Mouse (Mus musculus) G1E (cell line): ENCODE measurements around the gene Smox. TPM values are rescaled to one million over a fixed set of nuclear protein-coding genes. Genes with fewer than 3 reads are reported as not detected.

Experiments
- ATAC-seq: 2 replicates; pipeline ENCODE4 v1.8.0; 2016; ENCODE audit warnings: mild to moderate bottlenecking; ENCODE audit not compliant: insufficient number of reproducible peaks, poor library complexity, low FRiP score, severe bottlenecking; ENCODE audit errors: extremely low read depth
- DNase-seq: peaks from one replicate; pipeline ENCODE4 v3.0.0; 2012; ENCODE audit warnings: low spot score
- H3K27me3 ChIP-seq: 2 replicates; pipeline ENCODE4 v1.6.1; 2012; ENCODE audit warnings: mild to moderate bottlenecking, low read length, inconsistent platforms; ENCODE audit not compliant: insufficient read depth
- H3K36me3 ChIP-seq: replicated peaks from 2 replicates; pipeline ENCODE3; 2012; ENCODE audit warnings: mild to moderate bottlenecking, inconsistent platforms
- H3K4me1 ChIP-seq: 2 replicates; pipeline ENCODE4 v1.6.1; 2012; ENCODE audit warnings: low read depth, low read length, inconsistent platforms, mixed read lengths; ENCODE audit not compliant: insufficient read depth
- H3K4me3 ChIP-seq: 2 replicates; pipeline ENCODE4 v1.5.1; 2012; ENCODE audit warnings: low read depth, mild to moderate bottlenecking, inconsistent platforms, low read length, moderate library complexity, mixed read lengths
- H3K9me3 ChIP-seq: replicated peaks from 2 replicates; pipeline ENCODE4 v1.6.1; 2012; ENCODE audit warnings: inconsistent platforms
- CTCF ChIP-seq: IDR thresholded peaks from 2 replicates; pipeline ENCODE4 v1.5.1; 2012; ENCODE audit warnings: low read depth, low read length, inconsistent platforms, mixed read lengths
- GATA1 ChIP-seq: IDR thresholded peaks from 2 replicates; pipeline ENCODE4 v1.6.1; 2012; ENCODE audit warnings: borderline replicate concordance, low read length, inconsistent platforms, mixed read lengths
- GATA2 ChIP-seq: IDR thresholded peaks from 2 replicates; pipeline ENCODE4 v1.6.1; 2012; ENCODE audit warnings: low read depth, low read length, inconsistent platforms, borderline replicate concordance
- POLR2AphosphoS5 ChIP-seq: IDR thresholded peaks from 2 replicates; pipeline ENCODE4 v1.6.1; 2012; ENCODE audit warnings: low read depth, low read length, inconsistent platforms; ENCODE audit not compliant: insufficient replicate concordance
- TAL1 ChIP-seq: conservative IDR thresholded peaks from 2 replicates; pipeline ENCODE4 v1.6.1; 2012; ENCODE audit warnings: low read depth, low read length, inconsistent platforms, mixed read lengths
- polyA plus RNA-seq: library from polyadenylated mRNA; stranded (reverse); fragments of >175 nt; gene quantifications from 2 replicates; pipeline ENCODE4 v1.2.3, GENCODE M21; 2012
- total RNA-seq, 2 experiments: library from RNA; stranded (forward) in 1 of 2; stranded (reverse) in 1 of 2; fragments of 200-1000 nt in 1 of 2; fragments of >200 nt in 1 of 2; fragmentation: Nextera tagmentation in 1 of 2; gene quantifications; 2 replicates each; pipeline ENCODE4 v1.2.3; 2014 to 2017

Gene Smox
- total and polyA plus RNA-seq, 3 experiments = 0.05 to 3.3 (median 0.05) TPM

DNA sequence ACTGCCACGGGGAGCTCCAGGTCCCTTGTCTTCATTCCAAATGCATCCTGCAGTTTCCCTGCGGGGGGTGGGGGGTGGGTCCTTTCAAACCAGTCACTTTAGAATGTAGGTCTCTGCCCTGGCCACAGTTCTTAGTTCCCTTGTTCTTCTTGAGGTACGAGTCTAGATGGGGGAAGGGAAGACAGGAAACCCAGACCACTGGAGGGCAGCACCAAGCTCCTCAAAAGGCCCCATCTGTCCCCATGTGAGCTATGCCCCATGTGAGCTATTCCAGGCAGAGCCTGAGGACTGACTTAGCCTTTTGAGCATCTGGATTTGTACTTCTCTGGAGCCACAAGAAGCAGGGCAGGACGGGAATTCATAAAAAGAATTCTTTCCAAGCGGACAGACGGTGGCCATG is 51.2 kb downstream of the Smox start:
- no peak overlapping the region for H3K4me3 ChIP-seq
- no peak for TF ChIP-seq POLR2AphosphoS5
- TF ChIP-seq GATA2 = no peak
- no peak for TF ChIP-seq GATA1
- no peak for TF ChIP-seq CTCF
- no peak for TF ChIP-seq TAL1
- no peaks in the 10 kb centered on the region for H3K9me3 ChIP-seq
- ATAC-seq (no peak), DNase-seq (no peak)
- H3K36me3 ChIP-seq = no peaks in the 10 kb centered on the region
- no peaks in the 10 kb centered on the region for H3K4me1 ChIP-seq
- H3K27me3 ChIP-seq = peaks cover 6% of the 10 kb centered on the region; the same call in 1 of the 2 replicates

DNA sequence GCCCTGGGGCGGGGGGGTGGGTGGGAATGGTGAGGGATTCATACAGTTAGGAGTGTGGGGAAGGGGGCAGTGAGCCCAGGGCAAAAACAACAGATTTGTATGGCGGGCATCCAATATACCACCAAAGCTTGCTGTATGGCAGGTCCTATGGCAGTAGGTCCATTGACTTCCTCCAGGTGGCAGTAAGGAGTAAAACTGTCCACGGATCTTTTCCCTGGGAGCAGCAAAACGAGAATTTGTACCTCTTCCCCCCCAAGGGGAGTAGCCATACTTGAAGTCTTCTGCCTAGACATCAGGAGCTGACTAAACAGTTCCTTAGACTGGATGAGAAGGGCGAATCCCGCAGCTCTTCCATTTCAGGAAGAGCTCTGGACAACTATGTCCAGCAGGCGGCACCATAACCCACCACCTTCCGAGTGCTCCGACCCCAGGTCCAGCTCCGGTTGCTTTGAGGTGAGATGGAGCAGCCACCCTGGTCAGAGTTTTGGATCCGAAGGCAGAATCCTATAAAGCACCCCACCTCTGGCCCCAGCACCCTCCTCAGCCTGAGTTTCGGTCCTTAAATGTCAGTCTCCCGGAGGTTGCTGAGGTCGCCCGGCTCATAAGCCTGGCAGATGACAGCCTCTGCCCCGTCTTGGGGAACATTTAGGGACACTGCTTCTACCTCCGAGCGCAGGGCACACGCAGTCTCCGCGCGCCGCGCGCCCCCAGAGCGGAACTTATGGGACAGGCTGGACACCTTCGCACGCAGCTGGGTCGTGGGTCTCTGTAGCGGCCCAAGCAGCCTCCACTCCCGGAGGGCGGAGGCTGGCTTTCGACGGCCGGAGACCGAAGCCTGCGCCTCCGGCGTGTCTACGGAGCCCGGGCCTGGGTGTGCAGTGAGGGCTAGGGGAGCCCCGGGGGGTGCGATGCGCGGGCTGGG is 54.4 kb downstream of the Smox start:
- H3K27me3 ChIP-seq = peaks cover 6% of the 10 kb centered on the region; the same call in 1 of the 2 replicates
- H3K4me1 ChIP-seq = no peaks in the 10 kb centered on the region

GRCm38 (mm10) chr2:131546308-131546700 is 55.0 kb downstream of the Smox start:
- no peaks in the 10 kb centered on the region for H3K9me3 ChIP-seq
- no peak overlapping the region for H3K4me3 ChIP-seq
- TF ChIP-seq GATA2 (no peak), POLR2AphosphoS5 (no peak), CTCF (no peak), GATA1 (no peak), TAL1 (no peak)
- no peak for ATAC-seq
- no peaks in the 10 kb centered on the region for H3K4me1 ChIP-seq
- no peaks in the 10 kb centered on the region for H3K36me3 ChIP-seq
- no peak for DNase-seq
- peaks cover 6% of the 10 kb centered on the region; the same call in 1 of the 2 replicates for H3K27me3 ChIP-seq

More for the DNA sequence above, 54.4 kb downstream of the Smox start:
- peak; percentile 37 for DNase-seq
- H3K36me3 ChIP-seq = no peaks in the 10 kb centered on the region
- H3K9me3 ChIP-seq = no peaks in the 10 kb centered on the region
- no peak for TF ChIP-seq CTCF
- TF ChIP-seq GATA1 = no peak
- no peak overlapping the region for H3K4me3 ChIP-seq
- no peak for ATAC-seq

- Histone ChIP-seq H3K9me3 (no peaks in the 10 kb centered on the region), H3K27me3 (peaks cover 6% of the 10 kb centered on the region; the same call in 1 of the 2 replicates), H3K4me1 (no peaks in the 10 kb centered on the region; the same call in 1 of the 2 replicates), H3K4me3 (no peak overlapping the region), H3K36me3 (no peaks in the 10 kb centered on the region)
- DNase-seq (no peak), ATAC-seq (no peak)
- TF ChIP-seq TAL1 (no peak), GATA1 (no peak), CTCF (no peak), GATA2 (no peak), POLR2AphosphoS5 (no peak)
Observed at GRCm38 (mm10) chr2:131546745-131547408, 55.6 kb downstream of the Smox start.

DNA sequence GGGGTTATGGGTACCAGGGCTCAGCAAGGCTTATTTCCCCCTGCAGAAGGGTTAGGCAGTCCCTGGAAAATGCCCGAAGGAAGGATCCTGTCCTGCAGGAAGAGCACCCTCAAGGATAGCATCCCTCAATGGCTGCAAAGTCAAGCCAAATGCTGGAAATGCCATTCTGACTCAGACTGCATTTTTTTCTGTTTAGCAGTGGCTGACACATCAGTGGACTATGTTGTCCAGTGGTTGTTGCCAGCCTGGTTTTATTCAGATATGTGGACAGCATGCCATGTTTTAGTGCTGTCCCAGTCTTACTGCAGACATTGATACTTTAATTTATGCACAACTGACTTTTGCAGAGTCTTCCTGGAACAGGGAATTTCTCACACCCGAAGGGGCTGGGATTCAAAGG is 57.0 kb downstream of the Smox start:
- Histone ChIP-seq H3K27me3 (peaks cover 6% of the 10 kb centered on the region; the same call in 1 of the 2 replicates), H3K36me3 (no peaks in the 10 kb centered on the region), H3K4me1 (no peaks in the 10 kb centered on the region; the same call in 1 of the 2 replicates), H3K9me3 (no peaks in the 10 kb centered on the region), H3K4me3 (no peak overlapping the region)
- DNase-seq = no peak
- TF ChIP-seq GATA1 = no peak
- TF ChIP-seq GATA2 = no peak
- no peak for TF ChIP-seq POLR2AphosphoS5
- no peak for TF ChIP-seq CTCF
- TF ChIP-seq TAL1 = no peak
- ATAC-seq = no peak

DNA sequence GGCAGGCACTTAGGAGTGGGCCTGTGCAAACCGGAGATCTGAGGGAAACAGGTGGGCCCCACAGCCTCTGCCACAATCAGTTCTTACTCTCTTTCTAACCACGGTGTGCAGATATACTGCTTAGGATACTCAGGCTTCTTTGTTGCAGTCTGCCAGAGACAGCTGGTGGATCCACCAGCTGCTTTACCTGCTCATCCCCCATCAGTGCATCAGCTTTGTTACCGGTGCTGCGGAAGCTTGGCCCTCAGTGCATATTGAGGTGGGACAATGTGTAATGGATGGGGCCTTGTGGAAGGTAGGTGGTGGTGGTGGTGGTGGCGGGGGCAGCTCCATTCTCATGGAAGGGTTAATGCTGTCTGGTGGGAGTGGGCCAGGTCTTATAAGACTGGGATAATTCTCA is 57.8 kb downstream of the Smox start:
- Histone ChIP-seq H3K9me3 (no peaks in the 10 kb centered on the region), H3K4me1 (no peaks in the 10 kb centered on the region; the same call in 1 of the 2 replicates), H3K4me3 (no peak overlapping the region), H3K36me3 (no peaks in the 10 kb centered on the region), H3K27me3 (no peaks in the 10 kb centered on the region)
- TF ChIP-seq TAL1 = no peak
- TF ChIP-seq POLR2AphosphoS5 = no peak
- no peak for TF ChIP-seq GATA1
- ATAC-seq (no peak), DNase-seq (no peak)
